Mouse (Mus musculus) ES-E14 (cell line): ENCODE results near the gene Cap2.

Experiments used
- CHD2 ChIP-seq: IDR thresholded peaks from 2 replicates; pipeline ENCODE4 v1.6.1; 2014; ENCODE audit warnings: mild to moderate bottlenecking, low read depth, low read length, inconsistent platforms
- HCFC1 ChIP-seq: IDR thresholded peaks from 2 replicates; pipeline ENCODE4 v1.6.1; 2012; ENCODE audit warnings: low read length, inconsistent platforms, borderline replicate concordance; ENCODE audit not compliant: insufficient read depth
- MAFK ChIP-seq: IDR thresholded peaks from 2 replicates; pipeline ENCODE4 v1.6.1; 2014; ENCODE audit warnings: mild to moderate bottlenecking, low read depth, low read length, inconsistent platforms; ENCODE audit not compliant: insufficient read depth
- ZC3H11A ChIP-seq: IDR thresholded peaks from 2 replicates; pipeline ENCODE4 v1.6.1; 2012; ENCODE audit warnings: low read depth, mild to moderate bottlenecking, inconsistent platforms, low read length, borderline replicate concordance
- ZNF384 ChIP-seq: IDR thresholded peaks from 2 replicates; pipeline ENCODE4 v1.6.1; 2012; ENCODE audit warnings: low read depth, low read length, inconsistent platforms

- no peak for TF ChIP-seq ZC3H11A
- no peak for TF ChIP-seq ZNF384
- TF ChIP-seq HCFC1: no peak
- TF ChIP-seq MAFK: no peak
- TF ChIP-seq CHD2: no peak
Observed at GRCm38 (mm10) chr13:46602674-46603073, 101.0 kb downstream of the Cap2 start.
